In genomic region chr10:30555686-30556578, GRCm38 (mm10) we compare ENCODE assay signal across 23 mouse cellular contexts. TPM values are rescaled to one million over a fixed set of nuclear protein-coding genes. Genes with fewer than 3 reads are reported as not detected.
DNase-seq lines count a peak whose midpoint lies in the region; ATAC-seq lines count a peak whose summit lies in the region.
"Had no signal": no experiment of that assay in that cellular context is flagged by ENCODE, and none has a peak within 500 bp of the region (broad histone marks: within the 10 kb centered on the region; RNA-seq: fewer than 3 reads in every experiment).

No protein-coding gene starts in this region.

- no peak for ATAC-seq in megakaryocyte, adult 5-6 weeks (ENCODE audit: poor library complexity, severe bottlenecking)
- ATAC-seq in liver, embryonic 15.5 days (ENCODE audit: insufficient read depth), result peak; percentile 70
- ATAC-seq: intestine, postnatal 0 days; midbrain, embryonic 13.5 days had no signal

- no peaks in the 10 kb centered on the region for H3K27me3 ChIP-seq in megakaryocyte, embryonic 14.5 days (replicated peaks)
- no peaks in the 10 kb centered on the region for H3K27me3 ChIP-seq in liver, embryonic 15.5 days
- H3K27me3 ChIP-seq: heart, embryonic 13.5 days; hindbrain, embryonic 12.5 days; kidney, embryonic 15.5 days; midbrain, embryonic 13.5 days had no signal

- peaks cover 25% of the 10 kb centered on the region for H3K4me1 ChIP-seq in megakaryocyte, embryonic 14.5 days
- H3K4me1 ChIP-seq in liver, embryonic 15.5 days (replicated peaks), result peaks cover 7% of the 10 kb centered on the region; the same call in 1 of the 2 replicates
- H3K4me1 ChIP-seq: embryonic facial prominence, embryonic 10.5 days; forebrain, embryonic 10.5 days; hindbrain, embryonic 12.5 days; kidney, embryonic 15.5 days; midbrain, embryonic 13.5 days had no signal

- no peaks in the 10 kb centered on the region for H3K9me3 ChIP-seq in megakaryocyte, embryonic 14.5 days
- no peaks in the 10 kb centered on the region for H3K9me3 ChIP-seq in liver, embryonic 15.5 days (replicated peaks)
- H3K9me3 ChIP-seq: embryonic facial prominence, embryonic 10.5 days; forebrain, embryonic 10.5 days; heart, embryonic 13.5 days; hindbrain, embryonic 12.5 days; kidney, embryonic 15.5 days; midbrain, embryonic 13.5 days had no signal

- DNase-seq in gonadal fat pad, adult 2 months (ENCODE audit: low read depth), result peak; percentile 84
- DNase-seq in adrenal gland, adult (ENCODE audit: inconsistent age in 2 of 2, low spot score in 1 of 2), result no peak
- no peak for DNase-seq in retina, postnatal 1 day
- no peak for DNase-seq in urinary bladder, adult 18-20 months (ENCODE audit: low spot score in 2 of 2)
- DNase-seq: adrenal gland, postnatal 10 days; cerebellum, adult 11 months; cerebellum, postnatal 10 days; gastrocnemius, adult 2 months; heart, postnatal 14 days; kidney, postnatal 4 days; thymus, postnatal 14 days had no signal

- H3K4me3 ChIP-seq in megakaryocyte, embryonic 14.5 days (replicated peaks), result peak overlapping the region; percentile 16
- no peak overlapping the region for H3K4me3 ChIP-seq in liver, embryonic 15.5 days (replicated peaks)
- H3K4me3 ChIP-seq: embryonic facial prominence, embryonic 10.5 days; forebrain, embryonic 10.5 days; gastrocnemius, adult 2 months; heart, embryonic 13.5 days; hindbrain, embryonic 12.5 days; kidney, embryonic 15.5 days; left cerebral cortex, adult 2 months; midbrain, embryonic 13.5 days had no signal

- no peak overlapping the region for H3K4me2 ChIP-seq in liver, embryonic 15.5 days
- H3K4me2 ChIP-seq: heart, embryonic 13.5 days; hindbrain, embryonic 12.5 days; kidney, embryonic 15.5 days; midbrain, embryonic 13.5 days had no signal

- no peak overlapping the region for H3K27ac ChIP-seq in liver, embryonic 15.5 days (replicated peaks)
- H3K27ac ChIP-seq: embryonic facial prominence, embryonic 10.5 days; forebrain, embryonic 10.5 days; gastrocnemius, adult 2 months; heart, embryonic 13.5 days; hindbrain, embryonic 12.5 days; kidney, embryonic 15.5 days; left cerebral cortex, adult 2 months; macrophage; midbrain, embryonic 13.5 days had no signal

- 60% methylated on average over 11 of the region's 11 CpGs for WGBS in liver, embryonic 15.5 days (ENCODE audit: insufficient replicate concordance)

- no peak overlapping the region for H3K9ac ChIP-seq in liver, embryonic 15.5 days
- H3K9ac ChIP-seq: heart, embryonic 13.5 days; hindbrain, embryonic 12.5 days; kidney, embryonic 15.5 days; midbrain, embryonic 13.5 days had no signal

- peaks cover 65% of the 10 kb centered on the region for H3K36me3 ChIP-seq in megakaryocyte, embryonic 14.5 days (replicated peaks; ENCODE audit: low read length)
- H3K36me3 ChIP-seq in liver, embryonic 15.5 days (replicated peaks), result peaks cover 44% of the 10 kb centered on the region

RNA-seq across cellular contexts. Expression of gene Trmt11, which starts 44.6 kb away (rescaled TPM):
- polyA plus RNA-seq in megakaryocyte, embryonic 14.5 days (2012; ENCODE audit: insufficient read depth, low replicate concordance), result 1.6 TPM in 1 of 2 replicates, not detected in the other
- 16.4 and 16.7 TPM in 2 replicates for total RNA-seq in megakaryocyte, adult 5-6 weeks (2015)
- 13.4 and 13.7 TPM in 2 replicates for total RNA-seq in megakaryocyte, adult 5-6 weeks (2017)
- 0.62 and 1.4 TPM in 2 replicates for polyA plus RNA-seq in gonadal fat pad, adult 2 months (2012; rRNA removed)
- 13.4 and 14.7 TPM in 2 replicates for polyA plus RNA-seq in liver, embryonic 15.5 days (2015; fragmentation: Nextera tagmentation; extraction: Ambion mirVana)
